Mouse (Mus musculus): ENCODE measurements at regions not wholly inside any gene's neighbourhood (a gene's known extent, or its start where the extent isn't known, plus 50 kb on each side); places are given as distances from the start of the nearest gene placed in this dataset.

DNA sequence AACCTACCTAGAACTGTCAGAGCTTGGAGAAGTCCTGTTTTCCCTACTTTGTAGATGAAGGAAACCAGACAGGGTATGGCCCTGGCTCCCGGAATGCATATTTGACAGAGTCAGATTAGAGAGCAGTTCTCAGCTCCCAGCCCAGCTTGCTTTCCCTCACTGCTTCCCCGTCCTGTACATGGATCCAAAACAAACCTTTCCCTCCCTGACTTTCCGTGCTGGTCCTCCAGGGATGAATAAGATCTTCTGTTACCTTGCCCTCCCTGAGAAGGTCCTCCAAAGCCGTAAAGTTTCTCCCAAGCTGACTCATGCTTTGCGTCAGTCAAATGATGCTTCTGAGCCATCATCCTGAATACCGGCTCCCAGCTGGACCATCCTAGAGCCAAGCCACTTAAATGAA is 160.2 kb upstream of the Jmjd1c start:
- no peak for DNase-seq

DNA sequence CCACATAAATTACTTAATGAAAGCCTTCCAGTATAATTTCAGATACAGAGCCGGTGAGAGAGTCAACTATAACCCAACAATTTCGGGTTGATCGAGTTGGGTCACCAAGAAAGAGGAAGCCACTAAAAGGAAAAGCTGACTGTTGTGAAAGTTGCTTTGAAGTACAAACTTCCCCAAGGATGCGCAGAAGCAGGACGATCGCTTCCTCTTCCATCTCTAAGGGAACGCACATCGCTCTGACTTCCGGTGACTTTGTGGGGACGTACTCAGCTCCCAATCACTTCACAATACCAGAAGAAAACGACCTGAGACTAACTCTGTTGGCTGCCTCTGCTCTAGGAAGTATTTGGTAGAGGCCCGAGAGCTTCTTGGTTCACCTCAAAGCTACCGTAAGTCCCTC is 158.8 kb upstream of the Jmjd1c start:
- no peak for DNase-seq

DNA sequence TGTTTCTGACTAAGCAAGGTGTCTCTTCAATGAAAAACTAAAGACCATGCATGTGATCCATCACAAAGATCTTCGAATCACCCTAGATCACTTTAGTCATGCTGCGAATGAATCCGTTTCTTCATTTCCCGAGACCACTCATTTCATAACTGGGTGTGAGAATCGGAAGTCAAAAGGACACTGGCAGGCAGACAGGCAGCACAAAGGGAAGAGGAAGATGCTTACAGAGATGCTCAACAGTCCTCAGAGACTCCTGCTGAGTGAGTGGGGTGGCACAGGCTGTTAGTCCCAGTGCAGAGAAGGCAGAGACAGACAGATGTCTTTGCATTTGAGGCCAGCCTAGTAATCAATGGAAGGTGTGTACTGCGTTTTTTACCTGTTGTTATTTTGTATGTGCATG is 155.6 kb upstream of the Jmjd1c start:
- no peak for DNase-seq

DNA sequence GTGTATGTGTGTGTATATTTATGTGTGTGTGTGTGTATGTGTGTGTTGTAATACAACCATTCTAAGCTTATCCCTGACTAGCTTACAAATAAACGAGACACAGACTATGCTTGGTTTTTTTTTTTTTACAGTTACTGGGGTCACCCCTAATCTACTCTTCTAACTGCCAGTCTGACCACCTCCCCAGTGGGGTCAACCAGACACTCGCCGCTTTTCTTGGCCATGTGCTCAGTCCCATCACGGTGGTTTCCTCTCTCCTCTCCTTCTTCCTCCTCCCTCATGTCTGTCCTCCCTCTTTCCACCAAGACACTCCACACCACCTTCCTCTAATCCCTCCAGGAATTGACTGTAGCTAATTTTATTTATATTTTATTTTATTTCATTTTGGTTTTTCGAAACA is 155.0 kb upstream of the Jmjd1c start:
- DNase-seq = no peak

DNA sequence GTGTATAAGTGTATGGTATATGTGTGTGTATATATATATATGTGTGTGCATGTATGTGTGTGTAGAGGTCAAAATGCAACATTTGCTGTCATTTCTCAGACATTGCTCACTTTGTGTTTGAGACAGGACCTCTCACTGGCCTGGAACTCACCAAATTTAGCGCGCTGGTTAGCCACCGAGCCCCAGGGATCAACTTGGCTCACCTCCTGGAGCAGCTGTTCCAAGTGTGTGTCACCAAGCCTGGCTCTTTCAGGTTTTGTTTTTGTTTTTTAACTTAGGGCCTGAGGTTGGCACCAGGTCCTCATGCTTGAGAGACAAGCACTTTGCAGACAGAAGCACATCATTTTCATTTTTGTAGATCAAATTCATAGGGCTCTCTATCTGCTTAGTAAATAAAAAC is 154.0 kb upstream of the Jmjd1c start:
- peak; percentile 73 for DNase-seq

DNA sequence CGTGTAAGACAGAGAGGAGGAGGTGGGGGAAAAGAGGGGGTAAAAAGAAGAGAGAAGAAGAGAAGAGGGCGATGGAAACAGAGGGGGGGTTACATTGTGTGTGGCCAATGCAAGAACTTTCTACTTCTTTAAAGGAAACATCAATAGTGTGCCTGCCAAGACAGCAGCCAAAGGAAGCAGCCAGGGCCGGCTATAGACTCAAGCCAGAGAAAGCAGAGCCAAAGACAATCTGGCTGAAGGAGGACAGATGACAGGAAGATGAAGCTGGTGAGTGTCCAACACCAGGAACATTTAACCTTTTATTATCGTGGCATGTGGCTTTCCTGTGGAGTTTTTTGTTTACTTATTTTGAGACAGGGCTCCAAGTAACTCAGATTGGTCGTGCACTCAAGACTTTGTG is 152.1 kb upstream of the Jmjd1c start:
- DNase-seq = peak; percentile 51

DNA sequence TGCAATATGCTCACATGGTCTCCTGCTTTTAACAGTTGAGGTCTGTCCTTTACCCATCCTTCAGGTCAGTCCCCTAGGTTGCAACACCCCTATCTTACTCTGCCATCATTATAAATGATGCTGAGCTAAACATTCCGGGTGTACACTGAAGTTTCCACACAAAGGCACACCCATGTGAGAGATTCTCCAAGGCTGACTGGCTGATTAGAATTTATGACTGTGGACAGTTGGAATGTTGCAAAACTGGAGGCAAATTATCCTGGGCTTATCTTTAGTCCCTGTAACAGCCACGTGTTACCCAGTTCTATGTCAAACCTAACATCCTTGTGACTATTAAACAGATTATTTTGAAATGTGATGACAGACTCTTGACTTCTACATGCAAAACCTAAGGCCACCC is 149.8 kb upstream of the Jmjd1c start:
- DNase-seq = no peak

DNA sequence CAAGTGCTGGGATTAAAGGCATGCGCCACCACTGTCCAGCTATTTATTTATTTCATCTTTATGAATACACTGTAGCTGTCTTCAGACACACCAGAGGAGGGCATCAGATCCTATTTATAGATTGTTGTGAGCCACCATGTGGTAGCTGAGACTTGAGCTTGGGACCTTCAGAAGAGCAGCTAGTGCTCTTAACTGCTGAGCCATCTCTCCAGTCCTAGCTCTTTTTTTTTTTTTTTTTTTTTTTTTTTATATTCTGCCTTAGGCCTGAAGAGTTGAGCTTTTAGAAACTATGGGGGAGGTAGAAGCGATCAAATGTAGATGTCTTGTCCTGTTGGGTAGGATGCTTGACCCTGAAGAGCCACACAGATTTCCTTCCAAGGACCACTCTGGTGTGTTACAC is 147.6 kb upstream of the Jmjd1c start:
- no peak for DNase-seq

DNA sequence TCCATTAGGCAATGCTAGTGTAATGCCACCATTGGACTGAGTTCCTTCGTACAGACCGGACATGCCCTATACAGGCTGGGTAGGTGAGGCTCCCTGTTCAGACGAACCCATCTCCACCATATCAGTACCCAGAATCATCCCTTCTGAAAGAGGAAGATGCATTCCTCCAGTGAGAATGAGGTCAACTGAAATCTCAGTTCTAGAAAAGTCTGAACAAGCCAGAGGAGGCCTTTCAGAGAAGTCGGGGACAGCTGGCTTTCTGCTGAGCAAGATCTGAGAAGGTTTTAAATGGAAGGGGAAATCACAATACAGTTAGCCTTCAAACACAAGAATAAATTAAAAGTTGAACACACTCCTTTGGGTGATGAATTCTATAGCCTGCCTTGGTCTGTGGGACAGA is 145.5 kb upstream of the Jmjd1c start:
- no peak for DNase-seq

DNA sequence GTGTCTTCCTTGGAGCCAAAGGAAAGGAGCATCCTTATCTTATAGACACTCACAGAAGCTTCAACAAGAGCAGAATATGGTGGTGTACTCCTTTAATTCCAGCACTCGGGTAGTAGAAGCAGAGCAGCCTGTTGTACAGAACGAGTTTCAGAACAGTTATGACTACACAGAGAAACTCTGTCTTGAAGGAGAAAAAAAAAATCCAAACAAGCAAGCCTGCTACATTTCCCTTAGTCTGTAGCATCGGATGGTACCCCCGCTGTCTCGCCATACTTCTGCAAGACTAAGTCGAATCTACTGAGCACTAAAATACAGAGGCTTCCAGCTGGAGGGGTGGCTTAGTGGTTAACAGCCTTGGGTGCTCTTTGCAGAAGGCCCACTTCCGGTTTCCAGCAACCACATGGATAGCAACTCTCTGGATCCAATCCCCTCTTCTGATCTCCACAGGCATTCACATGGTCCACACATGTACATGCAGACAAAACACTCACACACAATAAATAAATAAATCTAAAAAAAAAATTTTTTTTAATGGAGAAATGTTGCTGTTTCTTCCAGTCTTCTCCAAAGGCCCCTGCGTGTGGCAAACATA is 144.6 kb upstream of the Jmjd1c start:
- DNase-seq = no peak

DNA sequence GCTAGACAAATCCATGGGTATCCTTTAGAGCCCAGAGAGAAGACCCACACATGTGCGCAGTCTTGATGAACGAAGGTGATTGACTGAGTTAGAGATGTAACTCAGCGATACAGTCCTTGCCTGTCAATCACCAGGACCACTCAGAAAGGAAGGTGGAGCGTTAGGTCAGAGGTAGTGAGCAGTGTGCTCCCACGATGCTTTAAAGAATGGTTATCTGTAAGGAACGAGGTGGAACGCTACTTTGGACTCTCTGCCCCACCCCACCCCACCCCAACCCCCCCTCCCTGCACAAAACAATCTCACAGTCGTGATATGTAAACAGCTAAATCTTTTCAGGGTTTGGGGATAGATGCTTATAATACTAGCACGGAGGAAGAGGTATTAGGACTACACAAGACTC is 144.0 kb upstream of the Jmjd1c start:
- no peak for DNase-seq

DNA sequence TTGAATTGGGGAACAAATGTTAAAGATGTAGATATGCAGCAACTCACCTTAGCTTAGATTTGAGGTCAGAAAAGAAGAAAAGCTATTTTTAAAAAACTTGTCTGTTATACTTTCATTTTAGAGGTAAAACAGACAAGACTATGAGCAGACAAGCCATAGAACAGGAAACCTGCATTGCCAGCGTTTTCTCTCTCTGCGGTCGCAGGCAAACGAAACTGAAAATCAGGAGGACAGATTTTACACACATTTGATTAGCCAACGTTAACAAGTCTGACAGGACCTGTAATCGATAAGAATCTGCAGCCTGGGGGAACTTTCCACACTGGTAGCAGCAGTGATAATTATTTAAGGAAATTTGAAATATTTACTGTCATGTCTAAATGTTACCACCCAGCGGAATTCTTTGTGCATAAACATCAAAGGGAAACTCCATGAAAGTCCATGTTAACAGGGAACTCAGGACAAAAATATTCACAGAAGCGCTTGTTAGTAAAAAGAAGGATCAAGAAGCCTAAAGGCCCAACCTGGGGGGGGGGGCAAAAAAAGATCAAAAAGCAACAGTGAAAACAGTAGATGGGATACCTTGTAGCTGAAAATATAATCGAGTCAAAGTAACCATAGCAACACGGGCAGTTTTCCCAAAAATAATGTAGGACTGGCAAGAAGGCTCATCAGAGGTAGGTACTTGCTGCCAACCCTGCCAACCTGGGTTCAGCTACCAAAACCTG is 142.5 kb upstream of the Jmjd1c start:
- DNase-seq = no peak

DNA sequence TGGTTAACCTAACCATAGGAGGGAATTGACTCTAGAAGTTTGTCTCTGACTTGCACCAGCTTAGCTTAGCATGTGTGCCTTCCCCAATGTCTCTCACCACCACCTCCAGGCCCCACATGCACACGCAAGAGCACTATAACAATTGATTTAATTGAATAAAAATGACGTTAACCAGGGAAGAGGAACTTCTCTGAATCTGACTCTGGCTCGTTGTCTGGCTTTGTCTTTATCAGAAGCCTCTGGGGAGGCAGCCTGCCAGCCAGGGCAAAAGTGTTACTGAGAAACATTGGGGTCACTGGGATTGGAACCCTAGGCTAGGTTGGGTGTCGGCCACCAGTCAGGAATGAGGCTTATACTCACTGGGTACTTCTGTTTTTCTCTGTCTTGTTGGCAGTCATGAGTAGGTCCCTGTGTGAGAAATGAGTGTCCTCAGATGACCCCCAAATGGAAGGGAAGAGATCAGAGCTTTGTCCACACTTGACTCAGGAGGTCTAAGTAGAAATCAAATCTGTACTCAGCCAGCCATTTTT is 141.9 kb upstream of the Jmjd1c start:
- DNase-seq = peak; percentile 51

DNA sequence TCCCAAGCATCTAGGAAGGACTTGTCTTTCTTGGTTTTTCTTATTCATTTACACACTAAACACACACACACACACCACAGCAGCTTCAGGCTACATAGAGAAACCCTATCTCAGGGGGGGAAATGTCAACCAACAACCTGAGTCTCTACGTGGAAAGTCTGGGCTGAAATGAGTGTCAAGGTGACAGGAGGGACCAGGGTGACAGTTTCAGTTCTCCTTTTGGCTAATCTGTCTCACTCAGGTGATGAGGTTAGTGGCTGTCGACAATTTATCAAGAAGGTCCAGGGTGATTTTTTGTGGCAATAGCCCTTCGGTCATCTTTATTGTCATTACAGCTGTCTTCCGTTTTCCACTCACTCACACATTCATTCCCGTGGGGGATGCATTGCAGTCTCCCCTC is 140.5 kb upstream of the Jmjd1c start:
- DNase-seq = no peak

DNA sequence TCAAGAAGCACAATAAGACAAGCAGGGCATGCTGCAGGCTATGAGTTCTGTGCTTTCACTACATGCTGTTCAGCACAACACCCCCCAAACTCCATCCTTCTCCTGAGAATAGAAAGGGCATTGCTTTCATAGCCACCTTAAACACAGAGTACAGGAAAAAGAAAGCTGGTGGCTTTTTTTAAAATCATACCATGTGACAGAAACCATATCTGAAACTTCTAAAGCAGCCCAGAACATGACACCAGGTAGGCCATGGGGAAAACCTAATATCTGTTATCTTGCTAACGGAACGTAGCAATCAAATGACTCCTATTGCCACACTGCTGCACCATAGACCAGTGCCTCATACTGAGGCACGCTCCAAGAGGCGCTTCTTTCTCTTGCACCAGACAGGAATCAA is 139.3 kb upstream of the Jmjd1c start:
- no peak for DNase-seq

DNA sequence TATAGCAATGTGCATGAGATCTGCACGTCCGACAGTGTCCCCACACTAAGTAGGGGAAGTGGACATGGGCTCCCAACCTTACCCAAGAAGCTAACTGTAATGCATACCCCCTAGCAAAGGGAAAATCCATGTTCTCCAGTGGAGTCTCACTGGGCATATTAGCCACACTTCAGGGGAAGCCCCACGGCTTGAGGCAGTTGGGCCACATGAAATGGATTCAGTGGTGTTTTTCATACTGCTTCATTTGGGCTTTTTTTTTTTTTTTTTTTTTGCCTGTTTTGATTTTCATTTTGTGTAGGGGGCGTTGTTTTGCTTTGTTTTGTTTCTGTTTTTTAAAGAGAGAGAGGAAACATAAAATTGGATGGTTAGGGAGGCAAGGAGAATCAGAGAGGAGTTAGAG is 138.6 kb upstream of the Jmjd1c start:
- DNase-seq = no peak
